Mouse (Mus musculus) midbrain, embryonic 16.5 days (tissue): ENCODE results near the gene Hist1h3a. TPM values are rescaled to one million over a fixed set of nuclear protein-coding genes. Genes with fewer than 3 reads are reported as not detected.

Experiments used
- ATAC-seq: fragments of 200-750 bp; cut with Nextera tagmentation; 2 replicates; pipeline ENCODE4 v1.8.0; 2017; ENCODE audit warnings: moderate TSS enrichment
- H3K27ac ChIP-seq: fragments of 300-500 bp; sonication (generic); 2 replicates; pipeline ENCODE4 v1.5.1; 2014; ENCODE audit warnings: mild to moderate bottlenecking, low read length, mixed read lengths
- H3K27me3 ChIP-seq: fragments of 300-500 bp; sonication (generic); 2 replicates; pipeline ENCODE4 v1.6.1; 2014; ENCODE audit warnings: low read depth, low read length, mixed read lengths; ENCODE audit not compliant: control insufficient read depth, insufficient read depth
- H3K36me3 ChIP-seq: fragments of 300-500 bp; sonication (generic); 2 replicates; pipeline ENCODE4 v1.6.1; 2014; ENCODE audit warnings: mild to moderate bottlenecking, low read length, moderate library complexity, mixed read lengths; ENCODE audit not compliant: control insufficient read depth, insufficient read depth
- H3K4me1 ChIP-seq: fragments of 300-500 bp; sonication (generic); 2 replicates; pipeline ENCODE4 v1.6.1; 2014; ENCODE audit warnings: mild to moderate bottlenecking, low read length, mixed read lengths; ENCODE audit not compliant: control insufficient read depth, insufficient read depth
- H3K4me2 ChIP-seq: fragments of 300-500 bp; sonication (generic); 2 replicates; pipeline ENCODE4 v1.6.1; 2014; ENCODE audit warnings: mild to moderate bottlenecking, low read length, mixed read lengths
- H3K4me3 ChIP-seq: fragments of 300-500 bp; sonication (generic); 2 replicates; pipeline ENCODE4 v1.5.1; 2014; ENCODE audit warnings: low read depth, mild to moderate bottlenecking, low read length, moderate library complexity, mixed read lengths
- H3K9ac ChIP-seq: fragments of 300-500 bp; sonication (generic); 2 replicates; pipeline ENCODE4 v1.6.1; 2014; ENCODE audit warnings: low read depth, low read length, mixed read lengths
- H3K9me3 ChIP-seq: fragments of 300-500 bp; sonication (generic); replicated peaks from 2 replicates; pipeline ENCODE4 v1.6.1; 2014; ENCODE audit warnings: mild to moderate bottlenecking, low read length, mixed read lengths; ENCODE audit not compliant: control insufficient read depth, poor library complexity, severe bottlenecking
- WGBS: fragments of 180-500 bp; shearing (Covaris S2); extraction: QIAGEN DNeasy Blood & Tissue Kit; methylation state at CpG from one replicate; pipeline ENCODE4 v1.1.7; 2014; 5-methylcytosine and 5-hydroxymethylcytosine counted together
- polyA plus RNA-seq: library from polyadenylated mRNA; unstranded; fragments of >200 nt; fragmentation: Nextera tagmentation; extraction: Ambion mirVana; gene quantifications from 2 replicates; pipeline ENCODE4 v1.2.1, GENCODE M21; 2015

The Hist1h3a gene
- polyA plus RNA-seq, 1 experiment from 2014 or later: 0.40 TPM

- peak; percentile 72 for ATAC-seq
- peak within 1 kb of the TSS; percentile 95 for H3K27ac ChIP-seq
- no peaks in the 10 kb centered on the region for H3K27me3 ChIP-seq
These were observed 16.6 kb downstream of the Hist1h3a start, which contains the start of gene Hist1h3c for GRCm38 (mm10) chr13:23745381-23746161. Hist1h3c (minus strand) TSS chr13:23745602.

GRCm38 (mm10) chr13:23744421-23745380 is 17.5 kb downstream of the Hist1h3a start:
- Histone ChIP-seq H3K9ac (no peak overlapping the region), H3K27me3 (no peaks in the 10 kb centered on the region), H3K4me3 (peak overlapping the region; percentile 43), H3K9me3 (no peaks in the 10 kb centered on the region), H3K27ac (no peak overlapping the region), H3K4me2 (peak overlapping the region; percentile 84), H3K36me3 (no peaks in the 10 kb centered on the region), H3K4me1 (peaks cover 20% of the 10 kb centered on the region)
- WGBS: 2% methylated on average over 13 of the region's 36 CpGs
- no peak for ATAC-seq

More at GRCm38 (mm10) chr13:23745381-23746161, 16.6 kb downstream of the Hist1h3a start, which contains the start of gene Hist1h3c:
- Histone ChIP-seq H3K9ac (peak within 1 kb of the TSS; percentile 46; the same call in 1 of the 2 replicates), H3K4me2 (peak within 1 kb of the TSS; percentile 84), H3K36me3 (no peaks in the 10 kb centered on the region), H3K4me1 (peaks cover 14% of the 10 kb centered on the region), H3K4me3 (peak within 1 kb of the TSS; percentile 43), H3K9me3 (no peaks in the 10 kb centered on the region)
- under 1% methylated on average over 22 of the region's 28 CpGs for WGBS

GRCm38 (mm10) chr13:23743963-23744362 is 18.2 kb downstream of the Hist1h3a start:
- Histone ChIP-seq H3K36me3 (no peaks in the 10 kb centered on the region), H3K4me2 (no peak overlapping the region), H3K9me3 (no peaks in the 10 kb centered on the region), H3K4me1 (peaks cover 20% of the 10 kb centered on the region), H3K27me3 (no peaks in the 10 kb centered on the region), H3K4me3 (no peak overlapping the region), H3K9ac (no peak overlapping the region), H3K27ac (no peak overlapping the region)
- WGBS: 39% methylated on average over 4 of the region's 4 CpGs
- no peak for ATAC-seq

- Histone ChIP-seq H3K9ac (no peak overlapping the region), H3K4me2 (no peak overlapping the region), H3K9me3 (no peaks in the 10 kb centered on the region), H3K4me3 (no peak overlapping the region), H3K27me3 (no peaks in the 10 kb centered on the region), H3K36me3 (no peaks in the 10 kb centered on the region), H3K4me1 (peaks cover 22% of the 10 kb centered on the region), H3K27ac (no peak overlapping the region)
- no peak for ATAC-seq
- 82% methylated on average over 5 of the region's 5 CpGs for WGBS
These were observed 19.0 kb downstream of the Hist1h3a start for GRCm38 (mm10) chr13:23743215-23743614.

- Histone ChIP-seq H3K9me3 (no peaks in the 10 kb centered on the region), H3K36me3 (no peaks in the 10 kb centered on the region), H3K27me3 (no peaks in the 10 kb centered on the region), H3K27ac (no peak overlapping the region), H3K4me1 (peaks cover 17% of the 10 kb centered on the region), H3K9ac (no peak overlapping the region), H3K4me2 (no peak overlapping the region), H3K4me3 (no peak overlapping the region)
- no peak for ATAC-seq
These were observed 20.2 kb downstream of the Hist1h3a start for GRCm38 (mm10) chr13:23742007-23742406.

- no peak overlapping the region for H3K27ac ChIP-seq
- no peak for ATAC-seq
- H3K4me2 ChIP-seq: no peak overlapping the region
- no peak overlapping the region for H3K4me3 ChIP-seq
- H3K9ac ChIP-seq: no peak overlapping the region
- H3K36me3 ChIP-seq: no peaks in the 10 kb centered on the region
- 60% methylated on average over 5 of the region's 5 CpGs for WGBS
- no peaks in the 10 kb centered on the region for H3K9me3 ChIP-seq
- peaks cover 17% of the 10 kb centered on the region for H3K4me1 ChIP-seq
- H3K27me3 ChIP-seq: no peaks in the 10 kb centered on the region
These were observed 21.3 kb downstream of the Hist1h3a start for GRCm38 (mm10) chr13:23740910-23741309.

- 41% methylated on average over 13 of the region's 13 CpGs for WGBS
- Histone ChIP-seq H3K4me3 (peak overlapping the region; percentile 55), H3K36me3 (no peaks in the 10 kb centered on the region), H3K4me2 (peak overlapping the region; percentile 95), H3K9ac (peak overlapping the region; percentile 45; the same call in 1 of the 2 replicates), H3K4me1 (peaks cover 17% of the 10 kb centered on the region), H3K27me3 (no peaks in the 10 kb centered on the region), H3K27ac (peak overlapping the region; percentile 56), H3K9me3 (no peaks in the 10 kb centered on the region)
- ATAC-seq: no peak
These were observed 21.8 kb downstream of the Hist1h3a start for GRCm38 (mm10) chr13:23740256-23740840.

GRCm38 (mm10) chr13:23739922-23740252 is 22.3 kb downstream of the Hist1h3a start:
- ATAC-seq: no peak
- WGBS: under 1% methylated on average over 14 of the region's 14 CpGs
- peak overlapping the region; percentile 45; the same call in 1 of the 2 replicates for H3K9ac ChIP-seq

More at GRCm38 (mm10) chr13:23739922-23740252, 22.3 kb downstream of the Hist1h3a start:
- Histone ChIP-seq H3K27ac (peak overlapping the region; percentile 56), H3K36me3 (no peaks in the 10 kb centered on the region), H3K27me3 (no peaks in the 10 kb centered on the region), H3K4me1 (peaks cover 17% of the 10 kb centered on the region), H3K9me3 (no peaks in the 10 kb centered on the region), H3K4me2 (peak overlapping the region; percentile 95), H3K4me3 (peak overlapping the region; percentile 55)
